Mouse (Mus musculus) lung, adult 2 months (tissue): ENCODE results near the gene Ppm1h. TPM values are rescaled to one million over a fixed set of nuclear protein-coding genes. Genes with fewer than 3 reads are reported as not detected.
"Not testable (repeated sequence)": the region's sequence is repeated elsewhere in the genome, so short reads cannot be mapped to it uniquely, and the experiment has no call there.

Source experiments
- DNase-seq: peaks from one replicate; pipeline ENCODE4 v3.0.0; 2022
- H3K4me1 ChIP-seq: fragments of 200-500 bp; 2 replicates; pipeline ENCODE4 v1.6.1; 2011; ENCODE audit warnings: low read length; ENCODE audit not compliant: control insufficient read depth, insufficient read depth
- H3K4me3 ChIP-seq: fragments of 200-500 bp; replicated peaks from 2 replicates; pipeline ENCODE3; 2011; ENCODE audit warnings: low read depth, mild to moderate bottlenecking, control low read depth, low read length; ENCODE audit errors: extremely low read depth
- CTCF ChIP-seq: fragments of 200-500 bp; IDR thresholded peaks from 2 replicates; pipeline ENCODE4 v1.5.1; 2011; ENCODE audit warnings: mild to moderate bottlenecking, low read length, control low read depth; ENCODE audit not compliant: insufficient read depth
- POLR2A ChIP-seq: fragments of 200-500 bp; IDR thresholded peaks from 2 replicates; pipeline ENCODE4 v1.6.1; 2011; ENCODE audit warnings: low read depth, mild to moderate bottlenecking, control low read depth, low read length, borderline replicate concordance; ENCODE audit errors: extremely low read depth
- WGBS: fragments of 180-500 bp; shearing (Covaris S2); methylation state at CpG from one replicate; pipeline ENCODE4 v1.1.7; 2018; 5-methylcytosine and 5-hydroxymethylcytosine counted together
- polyA plus RNA-seq: library from polyadenylated mRNA; depleted of rRNA; stranded (reverse); fragments of >200 nt; gene quantifications from 2 replicates; pipeline ENCODE4 v1.2.3, GENCODE M21; 2012

The Ppm1h gene
- polyA plus RNA-seq, 1 experiment = 9.2 TPM

DNA sequence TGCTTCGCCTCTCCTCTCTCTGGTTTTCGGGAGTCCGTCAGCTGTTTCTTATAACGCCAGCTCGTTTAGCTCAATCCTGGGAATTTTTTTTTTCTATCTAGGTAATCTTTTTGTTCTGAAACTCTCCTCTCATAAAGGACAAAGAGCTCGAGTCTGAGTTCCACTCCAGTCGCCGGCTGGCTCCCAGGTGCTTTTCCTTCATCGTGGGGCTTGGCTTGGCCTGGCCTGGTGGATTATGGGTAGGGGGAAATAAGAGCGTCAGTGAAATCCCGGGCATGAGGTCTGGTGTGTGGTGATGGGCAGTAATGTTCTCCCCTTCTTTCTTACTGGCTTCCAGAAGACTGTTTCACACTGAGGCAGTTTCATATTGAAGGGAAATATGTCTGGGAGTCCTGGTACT is 234.8 kb downstream of the Ppm1h start:
- no peak for DNase-seq
- 57% methylated on average over 11 of the region's 11 CpGs for WGBS
- H3K4me3 ChIP-seq = no peak overlapping the region
- TF ChIP-seq CTCF (no peak), POLR2A (no peak)
- H3K4me1 ChIP-seq = no peaks in the 10 kb centered on the region; the same call in 1 of the 2 replicates

DNA sequence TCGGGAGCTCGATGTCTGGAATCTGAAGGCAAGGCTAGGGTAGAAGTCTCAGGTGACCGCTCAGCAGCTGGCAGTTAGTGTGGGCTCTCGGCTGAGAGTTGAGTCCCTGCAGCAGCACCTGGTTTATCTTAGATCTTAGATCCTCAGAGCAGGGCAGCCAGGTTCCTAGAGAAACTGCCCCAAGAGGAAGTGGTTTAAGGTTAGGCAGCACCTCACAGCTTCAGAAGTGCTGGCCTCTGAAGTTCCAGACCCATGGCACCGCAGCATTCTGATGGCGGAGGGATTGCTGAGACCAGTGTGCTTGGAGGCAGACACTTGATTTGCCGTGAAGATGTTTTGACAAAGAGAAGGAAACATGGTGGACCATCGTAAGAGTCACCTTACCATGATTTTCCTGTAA is 237.3 kb downstream of the Ppm1h start:
- 87% methylated on average over 8 of the region's 8 CpGs for WGBS
- no peak for DNase-seq
- TF ChIP-seq POLR2A (no peak), CTCF (no peak)
- H3K4me3 ChIP-seq = no peak overlapping the region
- no peaks in the 10 kb centered on the region; the same call in 1 of the 2 replicates for H3K4me1 ChIP-seq

DNA sequence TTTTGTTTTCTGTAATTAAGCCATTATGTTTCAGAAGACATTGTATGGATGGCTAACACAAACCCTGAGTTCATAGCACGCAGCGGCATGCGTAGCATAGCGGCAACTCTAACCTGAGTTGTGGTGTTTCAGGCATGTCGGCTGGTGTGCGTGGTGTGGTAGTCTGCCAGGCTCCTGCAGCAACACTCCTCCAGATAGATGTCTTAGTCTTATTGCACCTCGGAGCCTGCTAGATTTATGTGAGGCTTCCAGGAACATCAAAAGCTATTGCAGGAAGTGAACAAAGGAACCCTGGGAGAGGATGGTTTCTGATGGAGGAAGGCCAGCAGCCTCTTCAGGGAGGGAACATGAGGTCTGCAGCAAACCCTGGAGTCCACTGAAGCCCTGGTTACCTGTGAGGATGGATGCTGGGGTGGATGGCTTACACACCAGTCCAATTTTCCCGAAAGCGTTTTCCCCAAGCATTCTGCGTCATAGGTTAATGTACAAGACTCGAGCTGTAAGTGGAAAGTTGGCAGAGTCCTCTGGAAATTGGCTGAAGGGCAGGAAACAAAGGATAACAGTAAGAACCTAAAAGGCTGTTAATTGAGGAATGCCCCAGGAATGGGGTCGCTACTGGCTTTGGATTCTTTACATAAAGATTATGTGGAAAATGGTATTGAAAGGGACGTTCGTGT is 239.2 kb downstream of the Ppm1h start:
- no peak for DNase-seq
- H3K4me3 ChIP-seq = no peak overlapping the region
- TF ChIP-seq CTCF = no peak
- TF ChIP-seq POLR2A = no peak
- H3K4me1 ChIP-seq = no peaks in the 10 kb centered on the region
- WGBS = 88% methylated on average over 14 of the region's 14 CpGs

DNA sequence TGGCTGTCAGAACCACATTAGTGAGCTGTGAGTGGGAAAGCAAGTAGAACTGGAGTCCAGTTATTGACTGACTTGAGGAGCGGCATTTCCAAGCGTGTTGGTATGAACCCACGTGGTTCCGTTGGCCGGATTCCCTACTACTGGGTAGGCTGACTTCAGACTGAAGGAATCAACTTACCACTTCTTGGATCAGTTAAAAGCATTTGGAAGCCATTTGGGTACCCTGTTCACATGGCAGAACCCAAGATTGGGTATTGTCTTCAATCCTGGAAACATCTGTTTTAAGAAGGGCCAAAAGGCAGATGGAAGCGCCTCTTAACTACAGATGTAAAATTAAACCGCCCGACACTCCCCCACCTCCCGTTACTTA is 239.7 kb downstream of the Ppm1h start:
- H3K4me1 ChIP-seq = no peaks in the 10 kb centered on the region
- H3K4me3 ChIP-seq = no peak overlapping the region
- TF ChIP-seq CTCF (no peak), POLR2A (no peak)
- 89% methylated on average over 9 of the region's 9 CpGs for WGBS
- no peak for DNase-seq

DNA sequence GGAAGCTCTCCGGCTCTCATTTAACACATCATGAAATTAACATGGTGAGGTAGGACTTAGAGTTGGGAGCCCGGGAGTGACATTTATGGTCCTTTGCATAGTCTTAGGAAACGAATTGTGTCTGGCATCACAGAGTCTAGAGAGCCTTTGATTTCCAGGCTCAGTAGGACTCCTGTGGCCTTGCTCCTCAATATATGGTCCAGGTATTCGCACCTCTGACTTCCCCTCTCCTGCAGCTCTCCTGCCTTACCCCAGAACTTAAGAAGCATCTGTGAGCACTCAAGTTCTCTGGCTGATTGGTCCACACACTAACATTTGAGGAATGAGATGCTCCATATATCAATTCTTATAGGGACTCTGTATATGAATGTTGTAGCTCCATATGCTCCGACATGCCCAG is 240.2 kb downstream of the Ppm1h start:
- no peak for TF ChIP-seq POLR2A
- no peak for TF ChIP-seq CTCF
- H3K4me1 ChIP-seq = no peaks in the 10 kb centered on the region
- WGBS = 95% methylated on average over 5 of the region's 5 CpGs
- no peak overlapping the region for H3K4me3 ChIP-seq
- no peak for DNase-seq

DNA sequence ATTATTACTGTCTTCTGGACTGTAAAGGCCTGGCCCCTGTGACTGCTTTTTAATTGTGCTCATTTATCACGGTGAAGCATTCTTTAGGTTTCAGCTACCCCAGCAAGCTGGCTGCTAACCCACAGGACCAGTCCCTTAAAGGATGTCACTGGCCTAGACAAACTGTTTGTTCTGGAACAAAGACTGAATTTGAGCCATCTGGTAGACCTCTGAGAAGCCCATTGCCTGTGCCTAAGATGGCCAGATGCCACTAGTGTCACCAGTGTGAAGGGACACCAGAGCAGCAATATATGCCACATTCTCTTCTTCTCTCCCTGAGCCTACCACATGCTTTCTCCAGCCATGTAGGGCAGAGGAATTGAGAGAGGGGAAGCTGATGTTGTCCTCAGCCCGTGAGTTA is 240.9 kb downstream of the Ppm1h start:
- H3K4me1 ChIP-seq = no peaks in the 10 kb centered on the region
- no peak overlapping the region for H3K4me3 ChIP-seq
- WGBS = 94% methylated on average over 2 of the region's 2 CpGs
- no peak for TF ChIP-seq POLR2A
- TF ChIP-seq CTCF = no peak
- DNase-seq = no peak

DNA sequence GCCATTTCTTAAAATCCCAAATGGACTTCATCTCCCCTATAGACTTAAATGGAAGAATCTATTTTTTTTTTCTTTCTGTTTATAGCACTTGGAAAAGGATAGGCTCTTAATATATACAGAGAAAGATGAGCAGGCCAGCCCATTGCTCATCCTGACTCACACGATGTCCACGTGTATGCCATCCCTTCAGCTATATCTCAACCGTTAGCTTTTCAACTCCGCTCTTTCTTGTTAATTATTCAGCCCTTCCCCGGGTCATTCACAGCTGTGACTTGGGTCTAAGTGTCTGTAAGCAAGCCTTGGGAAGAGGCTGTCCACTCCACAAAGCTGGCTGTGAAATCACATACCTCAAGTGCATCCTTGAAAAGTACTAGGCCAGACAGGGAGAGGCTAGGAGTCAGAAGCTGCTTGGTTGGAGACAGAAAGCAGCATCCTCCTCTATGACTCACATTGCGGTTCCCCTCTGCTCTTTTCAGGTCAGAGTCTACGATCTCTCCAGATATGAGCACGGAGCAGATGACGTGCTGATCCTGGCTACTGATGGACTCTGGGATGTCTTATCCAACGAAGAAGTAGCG is 241.7 kb downstream of the Ppm1h start:
- no peak for DNase-seq
- Histone ChIP-seq H3K4me3 (no peak overlapping the region), H3K4me1 (no peaks in the 10 kb centered on the region)
- 90% methylated on average over 11 of the region's 11 CpGs for WGBS
- no peak for TF ChIP-seq CTCF
- TF ChIP-seq POLR2A = no peak

DNA sequence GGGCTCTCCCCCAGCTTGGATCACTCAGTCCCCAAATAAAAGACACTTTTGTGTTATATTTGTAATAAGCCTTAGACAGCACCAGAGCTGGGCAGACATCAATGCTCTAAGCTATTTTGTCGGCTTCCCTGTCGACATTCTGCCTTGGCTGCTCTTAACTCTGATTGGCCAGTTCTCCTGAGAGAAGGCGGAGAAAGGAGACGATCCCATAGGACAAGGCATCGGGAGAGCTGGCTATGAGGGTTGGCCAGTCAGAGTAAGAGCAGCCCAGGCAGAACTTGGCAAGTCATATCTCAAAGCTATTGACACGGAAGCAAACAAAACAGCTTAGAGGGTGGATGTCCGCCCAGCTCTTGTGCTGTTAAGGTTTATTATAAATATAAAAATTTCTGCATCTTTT is 243.7 kb downstream of the Ppm1h start:
- 34% methylated on average over 7 of the region's 7 CpGs for WGBS
- no peak for DNase-seq

DNA sequence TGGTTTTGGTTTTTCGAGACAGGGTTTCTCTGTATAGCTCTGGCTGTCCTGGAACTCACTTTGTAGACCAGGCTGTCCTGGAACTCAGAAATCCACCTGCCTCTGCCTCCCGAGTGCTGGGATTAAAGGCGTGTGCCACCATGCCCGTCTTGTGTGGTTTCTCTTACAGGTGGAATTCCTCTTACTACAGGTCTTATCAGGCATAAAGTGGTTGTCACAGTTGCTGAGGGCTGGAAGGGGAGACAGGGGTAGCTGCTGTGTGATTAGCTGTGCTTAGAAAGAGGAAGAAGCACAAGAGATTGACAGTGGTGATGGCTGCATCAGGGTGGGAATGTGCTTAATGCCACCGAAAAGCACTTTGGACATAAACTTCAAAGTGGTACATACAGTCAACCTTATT is 246.0 kb downstream of the Ppm1h start:
- not testable (repeated sequence) for H3K4me1 ChIP-seq, H3K4me3 ChIP-seq, DNase-seq
- WGBS = 75% methylated on average over 5 of the region's 5 CpGs

More for the DNA sequence above, 243.7 kb downstream of the Ppm1h start:
- TF ChIP-seq CTCF (no peak), POLR2A (no peak)
- no peaks in the 10 kb centered on the region for H3K4me1 ChIP-seq
- H3K4me3 ChIP-seq = no peak overlapping the region

DNA sequence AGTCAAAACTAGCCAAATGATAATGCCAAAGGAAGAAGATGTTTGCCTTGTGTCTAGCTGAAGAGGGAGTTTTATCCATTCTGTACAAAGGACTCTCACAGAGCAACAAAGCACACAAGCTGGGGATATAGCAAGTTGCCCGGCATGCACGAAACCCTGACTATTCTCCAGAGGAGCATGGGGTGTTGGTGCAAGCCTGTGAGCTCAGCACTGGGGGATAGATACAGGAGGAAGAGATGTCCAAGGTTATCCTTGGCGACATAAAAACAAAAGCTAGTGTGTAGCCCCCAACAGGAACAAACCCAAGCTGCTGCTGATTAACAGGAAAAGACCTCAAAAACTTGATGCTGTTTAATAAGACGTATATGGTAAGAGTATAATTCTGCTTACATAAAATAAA is 247.7 kb downstream of the Ppm1h start:
- no peak for TF ChIP-seq POLR2A
- TF ChIP-seq CTCF = no peak
- Histone ChIP-seq H3K4me3 (no peak overlapping the region), H3K4me1 (0 out of 2 replicates have a peak, but pooled peaks cover 2% of the 10 kb centered on the region)
- 91% methylated on average over 4 of the region's 4 CpGs for WGBS
- DNase-seq = no peak

DNA sequence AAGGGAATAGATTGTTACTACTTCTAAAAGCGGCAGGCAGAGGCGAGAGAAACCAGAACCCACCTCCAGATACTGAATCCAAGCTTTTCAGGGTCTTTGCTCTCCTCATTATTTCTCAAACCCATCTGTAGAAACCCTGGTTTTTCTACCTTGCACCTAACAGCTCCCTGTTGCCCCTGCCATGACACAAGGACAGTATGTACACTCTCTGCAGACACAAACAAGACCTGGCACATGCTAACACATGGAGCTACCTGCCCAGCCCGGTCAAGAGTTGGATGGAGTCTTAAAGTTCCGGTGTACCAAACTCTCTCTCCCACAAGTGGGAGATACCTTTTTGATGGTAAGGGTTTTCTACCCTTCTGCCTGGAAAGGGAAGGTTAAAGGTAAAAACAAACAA is 252.0 kb downstream of the Ppm1h start:
- WGBS = 86% methylated on average over 4 of the region's 4 CpGs
- DNase-seq = no peak
- no peak overlapping the region for H3K4me3 ChIP-seq
- peaks cover 7% of the 10 kb centered on the region for H3K4me1 ChIP-seq
- TF ChIP-seq CTCF (no peak), POLR2A (no peak)
